Mouse (Mus musculus): Measurements from ENCODE around the gene Dennd1a.

DNA sequence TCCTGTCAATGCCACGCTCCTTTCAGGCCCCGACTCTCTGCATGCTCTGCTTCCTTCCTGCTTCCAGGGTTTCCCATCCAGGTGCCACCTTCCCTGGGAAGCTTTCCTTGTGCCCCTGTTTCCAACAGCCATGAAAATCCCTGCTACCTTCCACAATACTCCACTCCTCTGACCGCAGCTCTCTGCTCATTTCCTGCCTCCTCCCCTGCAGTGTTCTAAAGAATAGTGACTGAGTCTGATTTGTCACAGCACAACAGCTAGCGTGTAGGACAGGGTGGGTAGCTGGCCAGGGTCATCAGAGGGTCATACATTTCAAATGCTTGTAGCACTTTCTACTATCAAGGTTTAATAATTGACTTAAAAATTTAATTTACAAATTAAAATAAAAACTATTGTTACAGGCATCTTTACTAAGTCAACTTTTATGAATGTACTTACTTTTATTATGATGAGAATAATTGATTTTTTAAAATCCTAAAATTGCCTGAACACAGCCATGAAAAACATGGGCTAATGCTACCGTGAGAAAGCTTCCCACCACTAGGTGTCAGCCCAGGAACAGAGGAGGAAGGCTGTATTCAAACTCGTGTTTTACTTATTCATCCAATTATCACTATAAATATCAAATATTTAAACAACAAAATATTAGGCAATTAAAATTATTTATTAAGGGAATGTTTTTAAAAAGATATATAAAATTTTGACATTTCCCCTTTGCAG is 361.6 kb downstream of the Dennd1a start:
- TF ChIP-seq EP300 (IDR thresholded peaks at IDR 0.05; ENCODE audit: low read depth), result no peak
- TF ChIP-seq CTCF (IDR thresholded peaks at IDR 0.05; ENCODE audit: low read depth), result peak; percentile 72

All from liver, postnatal 0 days (tissue).